Mouse (Mus musculus) limb, embryonic 13.5 days (tissue): ENCODE results near the gene Idh2. TPM values are rescaled to one million over a fixed set of nuclear protein-coding genes. Genes with fewer than 3 reads are reported as not detected.
A peak's percentile ranks its signal among the peaks of the same experiment; 100 is the strongest.

ENCODE experiments used
- ATAC-seq: fragments of 200-750 bp; cut with Nextera tagmentation; 2 replicates; pipeline ENCODE4 v1.8.0; 2017; ENCODE audit warnings: low read depth, moderate number of reproducible peaks, moderate TSS enrichment; ENCODE audit not compliant: low FRiP score
- H3K27ac ChIP-seq: fragments of 300-500 bp; sonication (generic); 2 replicates; pipeline ENCODE4 v1.5.1; 2015; ENCODE audit warnings: inconsistent platforms, mild to moderate bottlenecking, moderate library complexity
- H3K27me3 ChIP-seq: fragments of 300-500 bp; sonication (generic); 2 replicates; pipeline ENCODE4 v1.6.1; 2015; ENCODE audit warnings: mild to moderate bottlenecking, inconsistent platforms
- H3K36me3 ChIP-seq: fragments of 300-500 bp; sonication (generic); 2 replicates; pipeline ENCODE4 v1.6.1; 2015; ENCODE audit warnings: inconsistent platforms, mild to moderate bottlenecking, moderate library complexity
- H3K4me1 ChIP-seq: fragments of 300-500 bp; sonication (generic); 2 replicates; pipeline ENCODE4 v1.6.1; 2015; ENCODE audit warnings: inconsistent platforms
- H3K4me2 ChIP-seq: fragments of 300-500 bp; sonication (generic); replicated peaks from 2 replicates; pipeline ENCODE4 v1.6.1; 2015; ENCODE audit warnings: inconsistent platforms, mild to moderate bottlenecking, moderate library complexity
- H3K4me3 ChIP-seq: fragments of 300-500 bp; sonication (generic); 2 replicates; pipeline ENCODE4 v1.5.1; 2015; ENCODE audit warnings: moderate library complexity, mild to moderate bottlenecking, inconsistent platforms
- H3K9ac ChIP-seq: fragments of 300-500 bp; sonication (generic); 2 replicates; pipeline ENCODE4 v1.6.1; 2015; ENCODE audit warnings: mild to moderate bottlenecking, inconsistent platforms
- H3K9me3 ChIP-seq: fragments of 300-500 bp; sonication (generic); 2 replicates; pipeline ENCODE4 v1.6.1; 2016; ENCODE audit warnings: inconsistent platforms
- WGBS: fragments of 180-500 bp; shearing (Covaris S2); methylation state at CpG from one replicate; pipeline ENCODE4 v1.1.7; 2015; 5-methylcytosine and 5-hydroxymethylcytosine counted together
- polyA plus RNA-seq: library from polyadenylated mRNA; unstranded; fragments of >200 nt; fragmentation: Nextera tagmentation; extraction: Ambion mirVana; gene quantifications from 2 replicates; pipeline ENCODE4 v1.2.1, GENCODE M21; 2015

The Idh2 gene
- polyA plus RNA-seq, 1 experiment from 2014 or later: 619 TPM

GRCm38 (mm10) chr7:80076961-80077716 is 38.1 kb downstream of the Idh2 start:
- no peak overlapping the region for H3K4me2 ChIP-seq
- no peaks in the 10 kb centered on the region for H3K9me3 ChIP-seq
- ATAC-seq: no peak
- 0 out of 2 replicates have a peak overlapping the region, but pooled peaks have one; percentile 22 for H3K27ac ChIP-seq
- peaks cover 65% of the 10 kb centered on the region for H3K4me1 ChIP-seq
- WGBS: 55% methylated on average over 6 of the region's 6 CpGs
- no peak overlapping the region for H3K9ac ChIP-seq
- no peak overlapping the region for H3K4me3 ChIP-seq
- no peaks in the 10 kb centered on the region for H3K27me3 ChIP-seq
- H3K36me3 ChIP-seq: peaks cover 14% of the 10 kb centered on the region

- no peaks in the 10 kb centered on the region for H3K27me3 ChIP-seq
- no peak for ATAC-seq
- H3K4me1 ChIP-seq: peaks cover 65% of the 10 kb centered on the region
- WGBS: 25% methylated on average over 4 of the region's 4 CpGs
- no peak overlapping the region for H3K4me2 ChIP-seq
- H3K4me3 ChIP-seq: no peak overlapping the region
- H3K36me3 ChIP-seq: peaks cover 3% of the 10 kb centered on the region
- peak overlapping the region; percentile 22; the same call in 1 of the 2 replicates for H3K27ac ChIP-seq
- no peaks in the 10 kb centered on the region for H3K9me3 ChIP-seq
- peak overlapping the region; percentile 8; the same call in 1 of the 2 replicates for H3K9ac ChIP-seq
Measured at GRCm38 (mm10) chr7:80075946-80076583, 39.1 kb downstream of the Idh2 start.

GRCm38 (mm10) chr7:80074921-80075441 is 40.2 kb downstream of the Idh2 start:
- H3K36me3 ChIP-seq: no peaks in the 10 kb centered on the region
- peak overlapping the region; percentile 22; the same call in 1 of the 2 replicates for H3K27ac ChIP-seq
- peaks cover 69% of the 10 kb centered on the region for H3K4me1 ChIP-seq
- H3K9ac ChIP-seq: no peak overlapping the region
- WGBS: 40% methylated on average over 5 of the region's 5 CpGs
- no peaks in the 10 kb centered on the region for H3K9me3 ChIP-seq
- no peak overlapping the region for H3K4me2 ChIP-seq
- no peaks in the 10 kb centered on the region for H3K27me3 ChIP-seq
- ATAC-seq: 0 out of 2 replicates have a peak, but pooled peaks have one; percentile 13
- no peak overlapping the region for H3K4me3 ChIP-seq

- H3K27ac ChIP-seq: no peak overlapping the region
- 76% methylated on average over 8 of the region's 8 CpGs for WGBS
Measured at GRCm38 (mm10) chr7:80073506-80073905, 41.7 kb downstream of the Idh2 start.

GRCm38 (mm10) chr7:80072297-80072696 is 42.9 kb downstream of the Idh2 start:
- Histone ChIP-seq H3K4me3 (no peak overlapping the region), H3K36me3 (no peaks in the 10 kb centered on the region), H3K4me1 (peaks cover 69% of the 10 kb centered on the region), H3K27me3 (no peaks in the 10 kb centered on the region), H3K27ac (no peak overlapping the region), H3K4me2 (no peak overlapping the region), H3K9ac (no peak overlapping the region), H3K9me3 (no peaks in the 10 kb centered on the region)
- ATAC-seq: no peak
- 70% methylated on average over 6 of the region's 6 CpGs for WGBS

More at GRCm38 (mm10) chr7:80073506-80073905, 41.7 kb downstream of the Idh2 start:
- Histone ChIP-seq H3K27me3 (no peaks in the 10 kb centered on the region), H3K4me1 (peaks cover 75% of the 10 kb centered on the region), H3K4me3 (no peak overlapping the region), H3K9ac (no peak overlapping the region), H3K9me3 (no peaks in the 10 kb centered on the region), H3K4me2 (no peak overlapping the region), H3K36me3 (no peaks in the 10 kb centered on the region)
- ATAC-seq: no peak

- Histone ChIP-seq H3K9ac (no peak overlapping the region), H3K36me3 (no peaks in the 10 kb centered on the region), H3K27ac (no peak overlapping the region), H3K9me3 (no peaks in the 10 kb centered on the region), H3K27me3 (no peaks in the 10 kb centered on the region), H3K4me3 (no peak overlapping the region), H3K4me2 (no peak overlapping the region), H3K4me1 (peaks cover 58% of the 10 kb centered on the region)
- ATAC-seq: no peak
- 89% methylated on average over 9 of the region's 9 CpGs for WGBS
Measured at GRCm38 (mm10) chr7:80071209-80071608, 44.0 kb downstream of the Idh2 start.

- Histone ChIP-seq H3K4me3 (no peak overlapping the region), H3K4me1 (peaks cover 44% of the 10 kb centered on the region), H3K27me3 (no peaks in the 10 kb centered on the region), H3K9me3 (no peaks in the 10 kb centered on the region), H3K4me2 (peak overlapping the region; percentile 21; the same call in 1 of the 2 replicates), H3K27ac (no peak overlapping the region; the same call in 1 of the 2 replicates), H3K9ac (no peak overlapping the region), H3K36me3 (no peaks in the 10 kb centered on the region)
- 0 out of 2 replicates have a peak, but pooled peaks have one; percentile 25 for ATAC-seq
- 15% methylated on average over 13 of the region's 13 CpGs for WGBS
Measured at GRCm38 (mm10) chr7:80069615-80070327, 45.4 kb downstream of the Idh2 start.

GRCm38 (mm10) chr7:80068341-80068740 is 46.9 kb downstream of the Idh2 start:
- H3K9me3 ChIP-seq: no peaks in the 10 kb centered on the region
- 70% methylated on average over 6 of the region's 7 CpGs for WGBS
- no peak overlapping the region for H3K9ac ChIP-seq
- no peaks in the 10 kb centered on the region for H3K27me3 ChIP-seq
- H3K27ac ChIP-seq: no peak overlapping the region
- H3K4me1 ChIP-seq: peaks cover 29% of the 10 kb centered on the region
- H3K4me3 ChIP-seq: no peak overlapping the region
- ATAC-seq: no peak
- H3K36me3 ChIP-seq: no peaks in the 10 kb centered on the region
- no peak overlapping the region for H3K4me2 ChIP-seq

GRCm38 (mm10) chr7:80066675-80067455 is 48.3 kb downstream of the Idh2 start:
- ATAC-seq: no peak

GRCm38 (mm10) chr7:80065250-80065649 is 49.9 kb downstream of the Idh2 start:
- Histone ChIP-seq H3K27ac (no peak overlapping the region), H3K4me1 (peaks cover 27% of the 10 kb centered on the region), H3K9me3 (no peaks in the 10 kb centered on the region), H3K36me3 (no peaks in the 10 kb centered on the region), H3K4me3 (no peak overlapping the region), H3K9ac (no peak overlapping the region), H3K4me2 (no peak overlapping the region), H3K27me3 (no peaks in the 10 kb centered on the region)
- WGBS: 88% methylated on average over 3 of the region's 3 CpGs
- ATAC-seq: no peak

More at GRCm38 (mm10) chr7:80066675-80067455, 48.3 kb downstream of the Idh2 start:
- Histone ChIP-seq H3K36me3 (no peaks in the 10 kb centered on the region), H3K9ac (no peak overlapping the region), H3K4me2 (no peak overlapping the region), H3K27ac (no peak overlapping the region), H3K9me3 (no peaks in the 10 kb centered on the region), H3K4me1 (peaks cover 26% of the 10 kb centered on the region), H3K4me3 (no peak overlapping the region), H3K27me3 (no peaks in the 10 kb centered on the region)
- WGBS: 67% methylated on average over 13 of the region's 13 CpGs
